ENCODE assay signal across 9 mouse cellular contexts in genomic region chr2:125516594-125516993, GRCm38 (mm10). TPM values are rescaled to one million over a fixed set of nuclear protein-coding genes. Genes with fewer than 3 reads are reported as not detected.
DNase-seq lines count a peak whose midpoint lies in the region; ATAC-seq and TF ChIP-seq lines count a peak whose summit lies in the region.
"Had no signal": no experiment of that assay in that cellular context is flagged by ENCODE, and none has a peak within 500 bp of the region (broad histone marks: within the 10 kb centered on the region; RNA-seq: fewer than 3 reads in every experiment).

No protein-coding gene starts in this region.

- DNase-seq in adrenal gland, postnatal 14 days: peak; percentile 25
- DNase-seq in adrenal gland, postnatal 25 days: no peak
- peak; percentile 67 for DNase-seq in gastrocnemius, adult 18-20 months (ENCODE audit: low spot score)
- peak; percentile 64 for DNase-seq in kidney, adult 2 months
- DNase-seq in lung, postnatal 10 days: peak; percentile 81
- DNase-seq in forebrain, embryonic 11.5 days (ENCODE audit: low spot score): no peak

- ATAC-seq in erythroid progenitor cell, adult 5-6 weeks (replicated peaks; ENCODE audit: low FRiP score, poor library complexity, severe bottlenecking): no peak
- no peak for ATAC-seq in forebrain, embryonic 11.5 days (replicated peaks; ENCODE audit: low FRiP score)
- ATAC-seq in CD4-positive, CD25-positive, alpha-beta regulatory T cell, adult 4 months: no peak

- H3K27me3 ChIP-seq in kidney, adult 2 months (replicated peaks; ENCODE audit: control insufficient read depth, insufficient read depth, low read length): no peaks in the 10 kb centered on the region
- no peaks in the 10 kb centered on the region for H3K27me3 ChIP-seq in forebrain, embryonic 11.5 days (ENCODE audit: control insufficient read depth, insufficient read depth, low read length)
- H3K27me3 ChIP-seq: midbrain, embryonic 12.5 days had no signal

- no peak for TF ChIP-seq POLR2A in kidney, adult 2 months (IDR thresholded peaks at IDR 0.05; ENCODE audit: low read depth, low read length)

- no peaks in the 10 kb centered on the region for H3K4me1 ChIP-seq in kidney, adult 2 months (ENCODE audit: control insufficient read depth, insufficient read depth, low read length)
- no peaks in the 10 kb centered on the region for H3K4me1 ChIP-seq in forebrain, embryonic 11.5 days (replicated peaks; ENCODE audit: control insufficient read depth, insufficient read depth, low read length)

- 23% methylated on average over 4 of the region's 4 CpGs for WGBS in kidney, adult 2 months
- WGBS in forebrain, embryonic 11.5 days: 49% methylated on average over 4 of the region's 4 CpGs

- TF ChIP-seq CTCF in kidney, adult 2 months (conservative IDR thresholded peaks at IDR 0.05; ENCODE audit: insufficient read depth, insufficient read length, low read depth, low read length): no peak

- no peaks in the 10 kb centered on the region for H3K36me3 ChIP-seq in kidney, adult 2 months (ENCODE audit: control insufficient read depth, insufficient read depth, low read length)
- H3K36me3 ChIP-seq in forebrain, embryonic 11.5 days (ENCODE audit: control insufficient read depth, insufficient read depth, low read length): no peaks in the 10 kb centered on the region
- H3K36me3 ChIP-seq: midbrain, embryonic 12.5 days had no signal

- no peak overlapping the region for H3K4me3 ChIP-seq in kidney, adult 2 months (ENCODE audit: insufficient read depth, low read depth, low read length)
- no peak overlapping the region for H3K4me3 ChIP-seq in forebrain, embryonic 11.5 days (ENCODE audit: low read depth, low read length)
- H3K4me3 ChIP-seq: midbrain, embryonic 12.5 days had no signal

- no peak overlapping the region for H3K27ac ChIP-seq in kidney, adult 2 months (ENCODE audit: insufficient read depth, low read depth, low read length)
- no peak overlapping the region for H3K27ac ChIP-seq in forebrain, embryonic 11.5 days (ENCODE audit: low read depth, low read length)
- H3K27ac ChIP-seq: midbrain, embryonic 12.5 days had no signal

- no peaks in the 10 kb centered on the region for H3K9me3 ChIP-seq in forebrain, embryonic 11.5 days (ENCODE audit: control insufficient read depth, low read length)
- H3K9me3 ChIP-seq: midbrain, embryonic 12.5 days had no signal

- no peak overlapping the region for H3K4me2 ChIP-seq in forebrain, embryonic 11.5 days (ENCODE audit: low read depth, low read length, severe bottlenecking)
- H3K4me2 ChIP-seq: midbrain, embryonic 12.5 days had no signal

- no peak overlapping the region for H3K9ac ChIP-seq in forebrain, embryonic 11.5 days (ENCODE audit: low read length)
- H3K9ac ChIP-seq: midbrain, embryonic 12.5 days had no signal

RNA-seq across cellular contexts. Expression of gene Fbn1, which starts 8.8 kb away (rescaled TPM):
- total RNA-seq in adrenal gland, postnatal 14 days (2021): 88.2 and 93.1 TPM in 2 replicates
- total RNA-seq in adrenal gland, postnatal 25 days (2021): 26.3 and 28.8 TPM in 2 replicates
- total RNA-seq in gastrocnemius, adult 18-20 months (2021): 10 to 100 TPM; 27.7 to 33.8 TPM
- polyA plus RNA-seq in kidney, adult 2 months (2012; rRNA removed): 6.5 and 6.7 TPM in 2 replicates
- total RNA-seq in erythroid progenitor cell, adult 5-6 weeks (2015; ENCODE audit: low replicate concordance): under 0.01 TPM in 2 replicates
- under 0.01 and 0.83 TPM in 2 replicates for total RNA-seq in erythroid progenitor cell, adult 5-6 weeks (2017; ENCODE audit: low replicate concordance)
- polyA plus RNA-seq in forebrain, embryonic 11.5 days (2014; fragmentation: Nextera tagmentation; extraction: Ambion mirVana): 8.0 and 8.8 TPM in 2 replicates
- not detected for polyA plus RNA-seq in CD4-positive, CD25-positive, alpha-beta regulatory T cell, adult 4 months (2017; shearing (Covaris generic))

RNA-seq across cellular contexts. Expression of gene Gm9913, which starts 11.7 kb away (rescaled TPM):
- total RNA-seq in adrenal gland, postnatal 14 days (2021): 0.11 TPM in 1 of 2 replicates, not detected in the other
- total RNA-seq in adrenal gland, postnatal 25 days (2021): not detected in 2 replicates
- under 1 TPM in 1 of 2 experiments, not detected in 1; 0.09 TPM for total RNA-seq in gastrocnemius, adult 18-20 months (2021)
- 0.05 and 0.06 TPM in 2 replicates for polyA plus RNA-seq in kidney, adult 2 months (2012; rRNA removed)
- not detected in 2 replicates for total RNA-seq in erythroid progenitor cell, adult 5-6 weeks (2015; ENCODE audit: low replicate concordance)
- not detected in 2 replicates for total RNA-seq in erythroid progenitor cell, adult 5-6 weeks (2017; ENCODE audit: low replicate concordance)
- 0.27 and 0.31 TPM in 2 replicates for polyA plus RNA-seq in forebrain, embryonic 11.5 days (2014; fragmentation: Nextera tagmentation; extraction: Ambion mirVana)
- polyA plus RNA-seq in CD4-positive, CD25-positive, alpha-beta regulatory T cell, adult 4 months (2017; shearing (Covaris generic)): not detected

Comparison
In these comparisons a context has a peak if more than half of its experiments do, and no peak if none do; other contexts are left out.
1. DNase-seq: peak in adrenal gland, postnatal 14 days (single experiment), gastrocnemius, adult 18-20 months (single experiment), kidney, adult 2 months (single experiment) and lung, postnatal 10 days (single experiment); none in adrenal gland, postnatal 25 days (single experiment) and forebrain, embryonic 11.5 days (single experiment).
2. RNA of gene Fbn1, which starts 8.8 kb away (total RNA-seq): 88.2 to 93.1 TPM in adrenal gland, postnatal 14 days, 27.7 to 33.8 TPM in gastrocnemius, adult 18-20 months and 26.3 to 28.8 TPM in adrenal gland, postnatal 25 days; under 0.01 to 0.83 TPM in erythroid progenitor cell, adult 5-6 weeks; every median in the first group is over 10 times any median in the second.